Mouse (Mus musculus): ENCODE results near the gene Ptpn18. TPM values are rescaled to one million over a fixed set of nuclear protein-coding genes. Genes with fewer than 3 reads are reported as not detected.
"Not testable (repeated sequence)": the region's sequence is repeated elsewhere in the genome, so short reads cannot be mapped to it uniquely, and the experiment has no call there.

Gene Ptpn18
- total RNA-seq, 4 experiments from 2014 or later = 2.4 to 4.9 (median 2.7) TPM

DNA sequence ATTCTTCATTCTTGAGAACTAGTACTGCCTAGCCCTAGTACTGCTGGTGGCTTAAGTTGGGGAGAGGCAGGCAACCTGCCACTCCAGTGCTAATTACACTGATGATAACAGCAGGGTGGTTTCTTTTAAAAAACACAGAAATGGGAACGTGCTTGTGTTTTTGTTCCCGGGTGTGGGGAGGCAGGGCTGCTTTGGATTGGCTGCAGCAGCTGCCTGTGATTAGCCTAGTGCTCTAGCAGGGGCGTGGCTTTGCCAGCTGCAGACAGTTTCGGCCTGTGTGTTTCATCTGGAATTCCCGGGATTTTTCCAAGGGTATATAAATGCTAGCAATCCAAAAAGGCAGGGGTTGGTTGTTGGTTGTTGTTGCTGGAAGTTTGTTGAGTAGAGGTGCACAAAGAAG is 57.0 kb downstream of the Ptpn18 start:
- DNase-seq (ENCODE audit: low spot score) = no peak

GRCm38 (mm10) chr1:34517297-34517696 is 57.7 kb downstream of the Ptpn18 start:
- DNase-seq (ENCODE audit: low spot score) = not testable (repeated sequence)

GRCm38 (mm10) chr1:34517797-34518196 is 58.2 kb downstream of the Ptpn18 start:
- not testable (repeated sequence) for DNase-seq (ENCODE audit: low spot score)

- DNase-seq (ENCODE audit: low spot score) = no peak
These were observed 58.7 kb downstream of the Ptpn18 start for GRCm38 (mm10) chr1:34518259-34518658.

GRCm38 (mm10) chr1:34522205-34522849 is 62.8 kb downstream of the Ptpn18 start:
- DNase-seq (ENCODE audit: low spot score) = no peak

DNA sequence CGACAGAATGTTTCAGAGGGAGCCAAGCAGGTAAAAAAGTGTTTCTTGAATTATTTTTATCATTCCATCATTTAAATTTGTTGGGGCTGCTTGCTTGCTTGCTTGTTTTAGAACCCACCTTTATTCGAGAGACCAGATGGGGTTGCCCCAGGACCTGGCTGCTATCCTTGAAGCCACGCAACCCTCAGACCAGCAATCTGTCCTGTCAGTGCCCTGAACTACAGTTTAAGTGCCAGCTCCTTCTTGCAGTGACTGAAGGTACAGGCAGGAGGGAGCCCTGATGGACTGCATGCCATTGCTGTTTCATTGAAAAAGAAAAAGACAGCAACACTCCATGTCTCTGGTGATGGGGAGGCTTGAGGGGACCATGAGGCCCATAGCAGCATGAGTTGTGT is 63.3 kb downstream of the Ptpn18 start:
- DNase-seq (ENCODE audit: low spot score) = no peak

GRCm38 (mm10) chr1:34523647-34524046 is 64.1 kb downstream of the Ptpn18 start:
- DNase-seq (ENCODE audit: low spot score) = no peak

Small RNA genes lying within 50 kb of the gene (microRNA-seq; reads per million reads assigned to microRNA genes)
- gene Mir5103 = not detected

Other genes with a start within 250 kb of the Ptpn18 start
- 10 to 100 TPM; 12.6 to 15.3 (median 14.8) TPM for gene Ccdc115, start 20.1 kb upstream of the Ptpn18 start, total RNA-seq (2022)
- 10 to 100 TPM; 28.0 to 31.5 (median 30.4) TPM for gene Imp4, start 19.9 kb upstream of the Ptpn18 start, total RNA-seq (2022)
- gene Prss39, start 38.6 kb downstream of the Ptpn18 start, total RNA-seq (2022) = under 1 TPM in 1 of 4 experiments, not detected in 3; 0.22 TPM
- not detected for gene Cfc1, start 75.9 kb downstream of the Ptpn18 start, total RNA-seq (2022)
- gene Prss40, start 101.2 kb downstream of the Ptpn18 start, total RNA-seq (2022) = not detected
- not detected for gene Amer3, start 119.9 kb downstream of the Ptpn18 start, total RNA-seq (2022)

Measured in heart, adult 8-10 months (tissue).